Mouse (Mus musculus): ENCODE measurements around the gene Kazn. TPM values are rescaled to one million over a fixed set of nuclear protein-coding genes. Genes with fewer than 3 reads are reported as not detected.

Gene Kazn
- polyA plus RNA-seq, 1 experiment = not detected

DNA sequence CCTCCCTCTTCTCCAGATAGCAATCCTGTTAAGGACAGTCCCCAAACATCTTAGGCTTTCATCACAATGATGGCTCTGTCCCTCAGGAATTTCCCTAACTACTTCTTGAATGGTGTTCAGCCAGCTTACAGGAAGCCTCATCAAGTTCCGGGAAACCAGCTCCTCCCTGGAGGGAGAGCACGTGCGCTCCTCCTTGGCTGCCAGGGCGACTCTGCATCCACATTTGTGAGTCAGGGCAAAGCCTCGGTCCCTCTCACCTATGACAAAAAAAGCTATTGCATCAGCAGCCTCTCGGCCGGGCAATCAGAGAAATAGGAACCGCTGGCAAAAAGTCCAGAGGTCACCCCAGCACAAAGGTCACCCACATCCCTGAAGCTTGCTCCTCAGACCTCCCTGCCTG lies 168.4 kb downstream of the Kazn start:
- Histone ChIP-seq H3K79me2 (ENCODE audit: control insufficient read depth, insufficient read depth) (no peaks in the 10 kb centered on the region), H3K27me3 (ENCODE audit: control insufficient read depth, insufficient read depth, insufficient read length) (no peaks in the 10 kb centered on the region), H3K79me3 (ENCODE audit: low read depth) (no peaks in the 10 kb centered on the region), H3K36me3 (ENCODE audit: control insufficient read depth, insufficient read depth) (no peaks in the 10 kb centered on the region), H3K4me3 (ENCODE audit: insufficient read depth, poor library complexity, severe bottlenecking) (no peak overlapping the region), H3ac (ENCODE audit: control insufficient read depth, insufficient read length, low read depth) (no peak overlapping the region)
- TF ChIP-seq USF1 (IDR thresholded peaks at IDR 0.05; ENCODE audit: low read depth) = no peak

DNA sequence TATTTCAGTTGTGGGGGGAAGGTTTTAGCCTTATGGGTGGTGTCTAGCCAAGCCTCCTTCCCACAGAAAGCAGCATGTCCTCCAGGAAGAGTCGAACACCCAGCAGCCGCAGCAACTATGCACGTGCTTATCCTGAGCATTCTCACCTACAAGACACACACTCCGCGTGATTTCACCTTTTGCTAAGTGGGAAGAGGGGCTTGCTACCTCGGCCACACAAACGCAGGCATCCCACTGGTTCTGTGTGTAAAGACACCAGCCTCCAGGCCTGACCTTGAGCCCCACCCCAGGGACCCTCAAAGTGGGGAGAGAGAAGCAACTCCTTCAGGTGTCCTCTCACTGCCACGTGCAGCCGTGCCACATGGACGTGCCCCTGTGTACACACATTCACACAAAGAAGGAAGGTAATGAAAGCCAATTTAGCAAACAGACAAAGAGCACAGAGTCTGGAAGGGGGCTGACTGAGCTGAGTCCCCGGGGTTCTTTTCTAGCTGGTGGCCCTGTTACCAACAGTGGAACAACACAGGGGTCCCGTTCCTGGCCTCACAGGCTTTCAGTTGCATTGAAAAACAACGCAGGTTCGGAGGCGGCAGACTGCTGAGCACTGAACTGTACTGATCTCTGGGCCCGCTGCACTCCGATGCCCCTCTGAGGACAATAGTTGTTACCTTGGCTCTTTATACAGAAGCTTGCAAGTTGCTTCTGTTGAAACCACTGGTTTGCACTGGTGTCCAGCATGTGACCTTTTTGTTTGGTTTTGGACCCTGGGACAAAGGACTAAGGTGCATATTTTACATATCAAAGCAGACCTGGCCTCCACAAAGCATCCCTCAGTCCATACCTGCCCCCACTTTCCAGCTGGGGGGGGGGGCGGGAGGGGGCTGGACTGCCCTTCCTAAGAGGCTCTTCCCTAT lies 170.0 kb downstream of the Kazn start:
- TF ChIP-seq USF1 (IDR thresholded peaks at IDR 0.05; ENCODE audit: low read depth) = no peak
- TF ChIP-seq MAX (IDR thresholded peaks at IDR 0.05) = no peak
- no peak for TF ChIP-seq FOSL1 (IDR thresholded peaks at IDR 0.05; ENCODE audit: insufficient read depth, low read length, poor library complexity, severe bottlenecking)
- TF ChIP-seq MYOG (IDR thresholded peaks at IDR 0.05; ENCODE audit: control insufficient read depth, extremely low read depth, insufficient read length) = no peak
- no peak for TF ChIP-seq CTCF (IDR thresholded peaks at IDR 0.05; ENCODE audit: control insufficient read depth, insufficient read depth, insufficient read length)
- TF ChIP-seq MYOD1 (IDR thresholded peaks at IDR 0.05; ENCODE audit: control insufficient read depth, insufficient read length, low read depth) = no peak
- TF ChIP-seq CEBPB (IDR thresholded peaks at IDR 0.05; ENCODE audit: low read depth) = no peak
- Histone ChIP-seq H3K79me2 (ENCODE audit: control insufficient read depth, insufficient read depth) (no peaks in the 10 kb centered on the region), H3K4me3 (ENCODE audit: insufficient read depth, poor library complexity, severe bottlenecking) (no peak overlapping the region), H3ac (ENCODE audit: control insufficient read depth, insufficient read length, low read depth) (no peak overlapping the region), H3K27me3 (ENCODE audit: control insufficient read depth, insufficient read depth, insufficient read length) (no peaks in the 10 kb centered on the region), H3K79me3 (ENCODE audit: low read depth) (no peaks in the 10 kb centered on the region), H3K36me3 (ENCODE audit: control insufficient read depth, insufficient read depth) (no peaks in the 10 kb centered on the region)

DNA sequence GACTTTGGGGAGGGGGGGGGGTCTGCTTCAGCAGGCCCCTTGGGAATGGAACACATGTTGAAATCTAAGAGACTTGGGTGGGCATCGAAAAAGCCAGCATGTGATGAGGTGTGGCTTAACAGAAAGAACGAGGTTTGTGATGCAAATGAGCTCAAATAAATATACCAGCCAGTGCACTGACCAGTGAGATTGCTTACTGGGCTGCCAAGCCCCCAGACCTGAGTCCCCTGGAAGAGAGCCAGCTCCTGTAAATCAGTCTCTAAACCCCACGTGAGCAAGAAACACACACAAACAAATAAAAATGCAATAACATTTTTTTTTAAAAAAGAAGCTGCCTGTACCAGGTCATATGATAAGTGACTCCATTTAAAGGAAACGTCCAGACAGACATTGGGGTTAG lies 172.6 kb downstream of the Kazn start:
- TF ChIP-seq MYOG (IDR thresholded peaks at IDR 0.05; ENCODE audit: control insufficient read depth, extremely low read depth, insufficient read length) (no peak), MAX (IDR thresholded peaks at IDR 0.05) (no peak), CEBPB (IDR thresholded peaks at IDR 0.05; ENCODE audit: low read depth) (no peak)
- H3K4me3 ChIP-seq (ENCODE audit: insufficient read depth, poor library complexity, severe bottlenecking) = no peak overlapping the region
- no peaks in the 10 kb centered on the region for H3K36me3 ChIP-seq (ENCODE audit: control insufficient read depth, insufficient read depth)
- H3K27me3 ChIP-seq (ENCODE audit: control insufficient read depth, insufficient read depth, insufficient read length) = no peaks in the 10 kb centered on the region
- H3K79me2 ChIP-seq (ENCODE audit: control insufficient read depth, insufficient read depth) = no peaks in the 10 kb centered on the region
- no peaks in the 10 kb centered on the region for H3K79me3 ChIP-seq (ENCODE audit: low read depth)
- no peak overlapping the region for H3ac ChIP-seq (ENCODE audit: control insufficient read depth, insufficient read length, low read depth)

GRCm38 (mm10) chr4:142065835-142066234 lies 173.4 kb downstream of the Kazn start:
- H3K79me3 ChIP-seq (ENCODE audit: low read depth) = no peaks in the 10 kb centered on the region
- TF ChIP-seq CTCF (IDR thresholded peaks at IDR 0.05; ENCODE audit: control insufficient read depth, insufficient read depth, insufficient read length) (no peak), MYOG (IDR thresholded peaks at IDR 0.05; ENCODE audit: control insufficient read depth, extremely low read depth, insufficient read length) (no peak), CEBPB (IDR thresholded peaks at IDR 0.05; ENCODE audit: low read depth) (no peak)

GRCm38 (mm10) chr4:142065270-142065669 lies 173.9 kb downstream of the Kazn start:
- no peaks in the 10 kb centered on the region for H3K36me3 ChIP-seq (ENCODE audit: control insufficient read depth, insufficient read depth)
- no peak overlapping the region for H3K4me3 ChIP-seq (ENCODE audit: insufficient read depth, poor library complexity, severe bottlenecking)
- no peaks in the 10 kb centered on the region for H3K27me3 ChIP-seq (ENCODE audit: control insufficient read depth, insufficient read depth, insufficient read length)
- no peak overlapping the region for H3ac ChIP-seq (ENCODE audit: control insufficient read depth, insufficient read length, low read depth)
- no peaks in the 10 kb centered on the region for H3K79me2 ChIP-seq (ENCODE audit: control insufficient read depth, insufficient read depth)
- TF ChIP-seq CTCF (IDR thresholded peaks at IDR 0.05; ENCODE audit: control insufficient read depth, insufficient read depth, insufficient read length) (no peak), MYOG (IDR thresholded peaks at IDR 0.05; ENCODE audit: control insufficient read depth, extremely low read depth, insufficient read length) (no peak), MAX (IDR thresholded peaks at IDR 0.05) (no peak), MYOD1 (IDR thresholded peaks at IDR 0.05; ENCODE audit: control insufficient read depth, insufficient read length, low read depth) (no peak), FOSL1 (IDR thresholded peaks at IDR 0.05; ENCODE audit: insufficient read depth, low read length, poor library complexity, severe bottlenecking) (no peak), CEBPB (IDR thresholded peaks at IDR 0.05; ENCODE audit: low read depth) (no peak), USF1 (IDR thresholded peaks at IDR 0.05; ENCODE audit: low read depth) (no peak)
- H3K79me3 ChIP-seq (ENCODE audit: low read depth) = no peaks in the 10 kb centered on the region

More at GRCm38 (mm10) chr4:142065835-142066234, 173.4 kb downstream of the Kazn start:
- Histone ChIP-seq H3K79me2 (ENCODE audit: control insufficient read depth, insufficient read depth) (no peaks in the 10 kb centered on the region), H3ac (ENCODE audit: control insufficient read depth, insufficient read length, low read depth) (no peak overlapping the region), H3K27me3 (ENCODE audit: control insufficient read depth, insufficient read depth, insufficient read length) (no peaks in the 10 kb centered on the region), H3K4me3 (ENCODE audit: insufficient read depth, poor library complexity, severe bottlenecking) (no peak overlapping the region), H3K36me3 (ENCODE audit: control insufficient read depth, insufficient read depth) (no peaks in the 10 kb centered on the region)

DNA sequence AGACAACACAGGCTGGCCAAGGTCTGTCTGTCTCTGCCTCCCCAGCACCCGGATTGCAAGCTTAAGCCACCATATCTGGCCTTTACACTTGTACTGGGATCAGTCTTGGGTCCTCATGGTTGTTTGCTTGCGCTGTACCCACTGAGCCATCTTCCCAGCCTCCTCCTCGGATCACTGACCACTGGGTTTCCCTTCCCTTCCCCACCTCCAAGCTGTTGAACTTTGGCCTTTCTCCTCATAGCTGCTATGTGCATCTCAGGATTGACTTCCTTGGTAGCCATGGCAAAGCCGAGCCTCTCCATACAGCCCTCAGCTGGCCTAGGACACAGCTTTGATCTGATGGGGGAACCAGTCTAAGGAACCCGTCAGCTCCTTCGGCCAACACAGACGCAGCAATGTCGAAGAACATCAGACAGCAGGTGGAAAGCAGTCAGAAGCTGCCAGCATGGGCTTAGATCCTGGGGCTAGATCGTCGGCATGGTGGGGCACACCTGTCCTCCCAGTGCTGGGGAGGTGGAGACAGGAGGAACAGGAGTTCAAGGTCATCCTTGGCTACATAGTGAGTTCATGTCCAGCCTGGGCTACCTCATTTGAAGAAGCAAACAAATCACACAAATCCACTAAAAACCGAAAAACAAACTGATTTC lies 174.5 kb downstream of the Kazn start:
- Histone ChIP-seq H3K79me3 (ENCODE audit: low read depth) (no peaks in the 10 kb centered on the region), H3K36me3 (ENCODE audit: control insufficient read depth, insufficient read depth) (no peaks in the 10 kb centered on the region), H3ac (ENCODE audit: control insufficient read depth, insufficient read length, low read depth) (no peak overlapping the region), H3K79me2 (ENCODE audit: control insufficient read depth, insufficient read depth) (no peaks in the 10 kb centered on the region), H3K27me3 (ENCODE audit: control insufficient read depth, insufficient read depth, insufficient read length) (no peaks in the 10 kb centered on the region), H3K4me3 (ENCODE audit: insufficient read depth, poor library complexity, severe bottlenecking) (no peak overlapping the region)
- no peak for TF ChIP-seq CEBPB (IDR thresholded peaks at IDR 0.05; ENCODE audit: low read depth)
- TF ChIP-seq USF1 (IDR thresholded peaks at IDR 0.05; ENCODE audit: low read depth) = no peak
- no peak for TF ChIP-seq CTCF (IDR thresholded peaks at IDR 0.05; ENCODE audit: control insufficient read depth, insufficient read depth, insufficient read length)
- no peak for TF ChIP-seq MYOG (IDR thresholded peaks at IDR 0.05; ENCODE audit: control insufficient read depth, extremely low read depth, insufficient read length)
- TF ChIP-seq FOSL1 (IDR thresholded peaks at IDR 0.05; ENCODE audit: insufficient read depth, low read length, poor library complexity, severe bottlenecking) = no peak
- TF ChIP-seq MAX (IDR thresholded peaks at IDR 0.05) = no peak
- no peak for TF ChIP-seq MYOD1 (IDR thresholded peaks at IDR 0.05; ENCODE audit: control insufficient read depth, insufficient read length, low read depth)

Measured in C2C12 (cell line).